Mouse (Mus musculus) lung, embryonic 16.5 days (tissue): Measurements from ENCODE around the gene Gm49711. TPM values are rescaled to one million over a fixed set of nuclear protein-coding genes. Genes with fewer than 3 reads are reported as not detected.

ENCODE experiments used
- ATAC-seq: fragments of 200-750 bp; cut with Nextera tagmentation; 2 replicates; pipeline ENCODE4 v1.8.0; 2017; ENCODE audit warnings: low read depth, mild to moderate bottlenecking, moderate library complexity
- H3K27ac ChIP-seq: fragments of 300-500 bp; sonication (generic); 2 replicates; pipeline ENCODE4 v1.5.1; 2014; ENCODE audit warnings: mild to moderate bottlenecking, control low read depth, low read length
- H3K27me3 ChIP-seq: fragments of 300-500 bp; sonication (generic); 2 replicates; pipeline ENCODE4 v1.6.1; 2014; ENCODE audit warnings: low read depth, low read length, mixed read lengths; ENCODE audit not compliant: control insufficient read depth, insufficient read depth
- H3K36me3 ChIP-seq: fragments of 300-500 bp; sonication (generic); 2 replicates; pipeline ENCODE4 v1.6.1; 2014; ENCODE audit warnings: low read length; ENCODE audit not compliant: control insufficient read depth, insufficient read depth
- H3K4me1 ChIP-seq: fragments of 300-500 bp; sonication (generic); replicated peaks from 2 replicates; pipeline ENCODE4 v1.6.1; 2014; ENCODE audit warnings: low read length, mixed read lengths; ENCODE audit not compliant: control insufficient read depth, insufficient read depth
- H3K4me2 ChIP-seq: fragments of 300-500 bp; sonication (generic); 2 replicates; pipeline ENCODE4 v1.6.1; 2014; ENCODE audit warnings: low read depth, low read length, control low read depth
- H3K4me3 ChIP-seq: fragments of 300-500 bp; sonication (generic); 2 replicates; pipeline ENCODE4 v1.5.1; 2014; ENCODE audit warnings: mild to moderate bottlenecking, low read length, control low read depth
- H3K9ac ChIP-seq: fragments of 300-500 bp; sonication (generic); 2 replicates; pipeline ENCODE4 v1.6.1; 2014; ENCODE audit warnings: low read length, control low read depth
- H3K9me3 ChIP-seq: fragments of 300-500 bp; sonication (generic); 2 replicates; pipeline ENCODE4 v1.6.1; 2016; ENCODE audit warnings: low read length; ENCODE audit not compliant: control insufficient read depth
- WGBS: fragments of 180-500 bp; shearing (Covaris S2); extraction: QIAGEN DNeasy Blood & Tissue Kit; methylation state at CpG from one replicate; pipeline ENCODE4 v1.1.7; 2014; 5-methylcytosine and 5-hydroxymethylcytosine counted together
- polyA plus RNA-seq: library from polyadenylated mRNA; unstranded; fragments of >200 nt; fragmentation: Nextera tagmentation; extraction: Ambion mirVana; gene quantifications from 2 replicates; pipeline ENCODE4 v1.2.1, GENCODE M21; 2015

The Gm49711 gene
- polyA plus RNA-seq, 1 experiment from 2014 or later = not detected

- no peak overlapping the region for H3K4me2 ChIP-seq
- H3K4me3 ChIP-seq = no peak overlapping the region
- H3K9ac ChIP-seq = no peak overlapping the region
- H3K27ac ChIP-seq = no peak overlapping the region
- H3K27me3 ChIP-seq = no peaks in the 10 kb centered on the region
- 78% methylated on average over 3 of the region's 3 CpGs for WGBS
- H3K4me1 ChIP-seq = peaks cover 3% of the 10 kb centered on the region
- H3K9me3 ChIP-seq = no peaks in the 10 kb centered on the region
- ATAC-seq = no peak
- H3K36me3 ChIP-seq = no peaks in the 10 kb centered on the region
These were observed 47.5 kb downstream of the Gm49711 start for GRCm38 (mm10) chr16:92105631-92106030.

DNA sequence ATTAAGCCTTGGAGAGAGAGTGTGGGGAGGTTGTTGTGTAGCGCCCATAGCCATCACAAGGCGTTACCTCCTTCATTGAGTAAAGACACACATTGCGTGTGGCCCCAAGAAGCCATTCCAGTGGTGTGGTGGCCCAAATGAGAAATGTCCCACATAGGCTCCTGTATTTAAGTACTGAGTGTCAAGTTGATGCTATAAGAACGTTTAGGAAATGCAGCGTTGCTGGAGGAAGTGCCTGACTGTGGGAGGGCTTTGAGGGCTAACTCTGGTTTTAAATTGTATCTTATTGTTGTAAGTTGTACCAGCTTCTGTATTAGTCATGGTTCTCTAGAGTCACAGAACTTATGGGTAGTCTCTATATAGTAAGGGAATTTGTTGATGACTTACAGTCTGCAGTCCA lies 49.2 kb downstream of the Gm49711 start:
- no peaks in the 10 kb centered on the region for H3K27me3 ChIP-seq
- H3K36me3 ChIP-seq = peaks cover 3% of the 10 kb centered on the region; the same call in 1 of the 2 replicates
- no peak overlapping the region for H3K27ac ChIP-seq
- WGBS = 87% methylated on average over 5 of the region's 5 CpGs
- no peak overlapping the region for H3K4me2 ChIP-seq
- peaks cover 3% of the 10 kb centered on the region for H3K4me1 ChIP-seq
- no peak for ATAC-seq
- H3K9ac ChIP-seq = no peak overlapping the region
- no peaks in the 10 kb centered on the region for H3K9me3 ChIP-seq
- no peak overlapping the region for H3K4me3 ChIP-seq

- no peak overlapping the region for H3K27ac ChIP-seq
- no peak overlapping the region for H3K4me3 ChIP-seq
- WGBS = 53% methylated on average over 5 of the region's 5 CpGs
- H3K9me3 ChIP-seq = no peaks in the 10 kb centered on the region
- H3K4me1 ChIP-seq = 0 out of 2 replicates have a peak, but pooled peaks cover 3% of the 10 kb centered on the region
- peaks cover 3% of the 10 kb centered on the region; the same call in 1 of the 2 replicates for H3K36me3 ChIP-seq
- ATAC-seq = no peak
- H3K27me3 ChIP-seq = no peaks in the 10 kb centered on the region
- H3K4me2 ChIP-seq = no peak overlapping the region
- H3K9ac ChIP-seq = no peak overlapping the region
These were observed 56.7 kb downstream of the Gm49711 start for GRCm38 (mm10) chr16:92114706-92115241.

DNA sequence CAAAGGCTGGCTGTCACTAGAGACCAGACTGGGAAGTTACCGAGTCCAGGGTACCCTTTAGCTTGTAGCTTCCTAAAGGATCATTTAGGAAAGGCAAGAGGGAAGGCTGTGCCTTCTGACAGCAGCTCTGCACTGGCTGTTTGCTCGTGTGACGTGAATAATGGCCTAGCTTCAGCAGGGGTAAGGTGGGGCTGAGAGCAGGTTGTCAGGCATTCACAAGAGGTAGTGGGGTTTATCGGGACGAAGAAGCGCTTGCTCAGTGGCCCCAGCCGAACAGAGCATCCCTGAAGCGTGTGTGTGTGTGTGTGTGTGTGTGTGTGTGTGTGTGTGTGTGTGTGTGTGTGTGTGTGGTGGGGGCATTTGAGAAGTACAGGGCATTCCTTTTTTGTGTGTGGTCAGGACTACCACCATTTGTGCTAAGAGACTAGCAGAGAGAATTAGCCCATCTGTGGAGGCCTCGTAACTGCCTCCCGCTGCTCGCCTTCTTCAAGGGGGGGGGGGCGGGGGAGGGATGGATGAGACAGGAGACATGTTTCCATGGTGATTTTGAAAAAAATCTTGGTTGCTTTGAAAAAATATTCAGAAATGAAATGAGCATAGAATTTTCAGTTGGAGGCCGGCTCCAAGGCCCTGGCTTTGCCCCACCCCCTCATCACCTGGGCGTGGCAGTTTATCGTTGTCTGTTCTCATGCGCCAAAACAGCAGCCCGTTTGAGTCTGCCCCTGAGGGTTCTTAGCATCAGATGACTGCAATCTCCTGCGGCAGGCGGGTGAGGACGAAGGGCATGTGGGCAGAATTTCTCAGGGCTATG lies 57.7 kb downstream of the Gm49711 start:
- H3K9me3 ChIP-seq = no peaks in the 10 kb centered on the region
- peaks cover 3% of the 10 kb centered on the region; the same call in 1 of the 2 replicates for H3K36me3 ChIP-seq
- H3K27ac ChIP-seq = no peak overlapping the region
- ATAC-seq = no peak
- 37% methylated on average over 19 of the region's 20 CpGs for WGBS
- no peak overlapping the region for H3K4me3 ChIP-seq
- 0 out of 2 replicates have a peak, but pooled peaks cover 3% of the 10 kb centered on the region for H3K4me1 ChIP-seq
- no peak overlapping the region for H3K9ac ChIP-seq
- H3K27me3 ChIP-seq = no peaks in the 10 kb centered on the region
- H3K4me2 ChIP-seq = no peak overlapping the region

- no peak overlapping the region for H3K4me2 ChIP-seq
- 0 out of 2 replicates have a peak, but pooled peaks cover 3% of the 10 kb centered on the region for H3K4me1 ChIP-seq
- H3K27ac ChIP-seq = no peak overlapping the region
- H3K9me3 ChIP-seq = no peaks in the 10 kb centered on the region
- H3K27me3 ChIP-seq = no peaks in the 10 kb centered on the region
- no peak overlapping the region for H3K9ac ChIP-seq
- no peak overlapping the region for H3K4me3 ChIP-seq
- ATAC-seq = no peak
- no peaks in the 10 kb centered on the region for H3K36me3 ChIP-seq
- WGBS = 58% methylated on average over 9 of the region's 9 CpGs
These were observed 59.5 kb downstream of the Gm49711 start for GRCm38 (mm10) chr16:92117337-92118209.

DNA sequence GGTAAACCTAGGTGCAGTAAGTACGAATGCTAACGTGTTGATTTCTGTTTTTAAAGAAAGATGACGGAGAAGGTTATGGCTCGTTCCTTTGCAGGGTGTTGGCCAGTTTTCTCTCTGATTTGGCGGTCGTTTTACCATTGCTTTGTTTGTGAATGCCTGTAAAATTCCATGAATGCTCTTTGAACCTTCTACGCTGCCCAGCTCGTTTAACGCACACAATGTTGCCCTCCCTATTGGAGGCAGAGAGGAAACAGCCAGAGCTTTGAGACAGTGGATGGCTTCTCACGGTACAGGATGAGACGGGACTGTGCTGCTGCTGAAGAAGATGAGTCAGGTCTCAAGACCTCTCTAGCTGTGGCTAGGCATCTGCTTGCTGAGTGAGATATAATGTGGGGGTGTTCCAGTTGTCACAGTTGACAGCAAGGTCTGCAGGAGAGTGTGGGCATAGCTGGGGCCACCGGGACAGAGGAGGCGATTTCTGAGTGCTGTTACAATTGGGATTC lies 60.9 kb downstream of the Gm49711 start:
- 59% methylated on average over 13 of the region's 13 CpGs for WGBS
- no peak overlapping the region for H3K4me2 ChIP-seq
- no peak overlapping the region for H3K9ac ChIP-seq
- H3K36me3 ChIP-seq = no peaks in the 10 kb centered on the region
- no peak for ATAC-seq
- no peak overlapping the region for H3K4me3 ChIP-seq
- H3K4me1 ChIP-seq = 0 out of 2 replicates have a peak, but pooled peaks cover 3% of the 10 kb centered on the region
- H3K27me3 ChIP-seq = no peaks in the 10 kb centered on the region
- H3K9me3 ChIP-seq = no peaks in the 10 kb centered on the region
- H3K27ac ChIP-seq = no peak overlapping the region

DNA sequence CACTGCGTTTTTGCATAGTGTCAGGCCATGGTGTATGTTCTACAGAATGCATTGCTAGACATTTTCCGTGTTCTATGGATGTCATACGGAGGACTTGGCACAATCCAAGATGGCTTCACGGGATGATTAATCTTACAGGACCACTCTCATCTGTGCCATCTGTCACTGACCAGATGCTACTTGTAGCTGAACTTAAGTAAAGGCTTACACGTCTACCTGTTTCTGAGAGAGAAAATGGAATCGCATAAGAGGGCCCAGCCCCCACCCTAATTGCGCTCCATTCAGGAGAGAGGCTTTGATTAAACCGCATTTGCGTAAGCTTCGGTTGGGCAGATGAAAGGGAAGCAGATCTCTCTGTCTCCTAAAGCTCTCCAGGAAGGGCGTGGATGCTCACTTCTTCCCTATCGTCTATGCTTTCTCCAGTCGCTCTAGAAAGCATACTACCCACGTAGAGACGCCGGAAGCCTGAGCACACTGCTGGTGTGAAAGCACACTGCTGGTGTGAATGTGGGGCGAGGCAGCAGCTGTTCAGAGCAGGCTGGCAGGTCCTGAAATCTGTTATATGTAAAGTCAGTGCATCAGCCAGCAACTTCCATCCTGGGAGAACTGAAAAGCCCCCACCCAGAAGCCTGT lies 62.9 kb downstream of the Gm49711 start:
- no peak for ATAC-seq
- Histone ChIP-seq H3K27ac (no peak overlapping the region), H3K27me3 (no peaks in the 10 kb centered on the region), H3K9ac (no peak overlapping the region), H3K36me3 (no peaks in the 10 kb centered on the region), H3K4me3 (no peak overlapping the region), H3K9me3 (peaks cover 5% of the 10 kb centered on the region; the same call in 1 of the 2 replicates), H3K4me2 (no peak overlapping the region), H3K4me1 (no peaks in the 10 kb centered on the region)
- WGBS = 76% methylated on average over 17 of the region's 17 CpGs

GRCm38 (mm10) chr16:92127226-92127625 lies 69.1 kb downstream of the Gm49711 start:
- 52% methylated on average over 4 of the region's 4 CpGs for WGBS
- Histone ChIP-seq H3K36me3 (no peaks in the 10 kb centered on the region), H3K9me3 (peaks cover 5% of the 10 kb centered on the region; the same call in 1 of the 2 replicates), H3K27ac (no peak overlapping the region), H3K9ac (no peak overlapping the region), H3K4me2 (no peak overlapping the region), H3K4me1 (no peaks in the 10 kb centered on the region), H3K4me3 (no peak overlapping the region), H3K27me3 (no peaks in the 10 kb centered on the region)
- no peak for ATAC-seq
